Mouse (Mus musculus) liver, adult 2 months (tissue): ENCODE measurements around the gene Gm6588.

ENCODE experiments used
- CTCF ChIP-seq: fragments of 200-500 bp; IDR thresholded peaks from 2 replicates; pipeline ENCODE4 v1.5.1; 2011; ENCODE audit warnings: low read depth, low read length, control low read depth
- POLR2A ChIP-seq: fragments of 200-500 bp; IDR thresholded peaks from 2 replicates; pipeline ENCODE4 v1.6.1; 2011; ENCODE audit warnings: low read length, control low read depth; ENCODE audit not compliant: insufficient read depth; ENCODE audit errors: extremely low read depth

GRCm38 (mm10) chr5:112428944-112429343 is 20.3 kb upstream of the Gm6588 start:
- TF ChIP-seq CTCF = peak; percentile 73
- no peak for TF ChIP-seq POLR2A
